Mouse (Mus musculus) neural tube, embryonic 12.5 days (tissue): ENCODE measurements around the gene Rptor. TPM values are rescaled to one million over a fixed set of nuclear protein-coding genes. Genes with fewer than 3 reads are reported as not detected.

Source experiments
- ATAC-seq: fragments of 200-750 bp; cut with Nextera tagmentation; 2 replicates; pipeline ENCODE4 v1.8.0; 2017; ENCODE audit warnings: low read depth, mild to moderate bottlenecking, moderate TSS enrichment, moderate library complexity; ENCODE audit not compliant: low FRiP score
- H3K27ac ChIP-seq: fragments of 300-500 bp; sonication (generic); 2 replicates; pipeline ENCODE4 v1.5.1; 2016
- H3K27me3 ChIP-seq: fragments of 300-500 bp; sonication (generic); replicated peaks from 2 replicates; pipeline ENCODE4 v1.6.1; 2016; ENCODE audit warnings: mild to moderate bottlenecking
- H3K36me3 ChIP-seq: fragments of 300-500 bp; sonication (generic); 2 replicates; pipeline ENCODE4 v1.6.1; 2016; ENCODE audit warnings: mild to moderate bottlenecking
- H3K4me1 ChIP-seq: fragments of 300-500 bp; sonication (generic); 2 replicates; pipeline ENCODE4 v1.6.1; 2016
- H3K4me2 ChIP-seq: fragments of 300-500 bp; sonication (generic); replicated peaks from 2 replicates; pipeline ENCODE4 v1.6.1; 2016; ENCODE audit warnings: mild to moderate bottlenecking
- H3K4me3 ChIP-seq: fragments of 300-500 bp; sonication (generic); 2 replicates; pipeline ENCODE4 v1.5.1; 2016
- H3K9ac ChIP-seq: fragments of 300-500 bp; sonication (generic); 2 replicates; pipeline ENCODE4 v1.6.1; 2016; ENCODE audit warnings: mild to moderate bottlenecking
- H3K9me3 ChIP-seq: fragments of 300-500 bp; sonication (generic); 2 replicates; pipeline ENCODE4 v1.6.1; 2016; ENCODE audit warnings: mild to moderate bottlenecking
- WGBS: fragments of 180-500 bp; shearing (Covaris S2); methylation state at CpG from one replicate; pipeline ENCODE4 v1.1.7; 2016; 5-methylcytosine and 5-hydroxymethylcytosine counted together
- polyA plus RNA-seq: library from polyadenylated mRNA; unstranded; fragments of >200 nt; fragmentation: Nextera tagmentation; extraction: Ambion mirVana; gene quantifications from 2 replicates; pipeline ENCODE4 v1.2.1, GENCODE M21; 2016

Rptor gene
- polyA plus RNA-seq, 1 experiment from 2014 or later = 17.8 TPM

DNA sequence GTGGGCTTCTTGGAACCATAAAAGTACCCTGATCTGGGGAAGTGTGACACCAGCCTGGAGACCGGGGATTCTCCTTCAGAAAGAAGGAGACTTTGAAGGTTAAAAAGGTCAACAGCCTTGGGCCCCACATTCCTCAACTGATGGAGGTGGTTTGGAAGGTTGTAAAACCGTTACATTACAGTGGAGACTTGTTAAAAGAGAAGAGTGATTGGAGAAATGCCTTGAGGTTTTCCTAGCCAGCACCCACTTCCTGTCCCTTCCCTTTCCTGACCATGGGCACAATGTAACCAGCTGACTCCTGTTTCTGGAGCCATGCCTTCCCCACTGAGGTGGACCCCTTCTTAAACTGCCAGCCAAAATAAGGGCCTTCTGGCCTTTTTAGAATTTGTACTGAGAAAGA lies 196.8 kb downstream of the Rptor start:
- ATAC-seq = no peak
- Histone ChIP-seq H3K4me2 (no peak overlapping the region), H3K27me3 (no peaks in the 10 kb centered on the region), H3K4me1 (peaks cover 9% of the 10 kb centered on the region), H3K27ac (no peak overlapping the region), H3K4me3 (no peak overlapping the region), H3K36me3 (no peaks in the 10 kb centered on the region; the same call in none of the 2 replicates), H3K9ac (no peak overlapping the region), H3K9me3 (no peaks in the 10 kb centered on the region)
- WGBS = 33% methylated on average over 2 of the region's 2 CpGs

DNA sequence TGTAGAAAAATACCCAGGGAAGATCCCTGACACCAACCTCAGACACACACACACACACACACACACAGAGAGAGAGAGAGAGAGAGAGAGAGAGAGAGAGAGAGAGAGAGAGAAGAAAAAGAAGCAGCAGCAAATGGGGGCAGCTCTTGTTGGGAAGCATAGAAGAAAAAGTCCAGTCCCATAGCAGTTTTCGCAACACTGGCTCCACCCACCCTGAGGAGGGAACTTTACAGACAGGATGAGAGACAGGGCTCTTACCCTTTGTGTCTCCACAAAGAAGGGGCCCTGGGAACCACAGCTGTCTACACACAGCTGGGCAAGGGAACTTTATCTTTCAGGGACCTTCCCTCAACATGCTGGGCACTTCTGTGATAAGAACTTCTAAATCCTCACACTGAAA lies 199.2 kb downstream of the Rptor start:
- no peaks in the 10 kb centered on the region for H3K27me3 ChIP-seq
- H3K4me2 ChIP-seq = no peak overlapping the region
- WGBS = 65% methylated on average over 1 of the region's 1 CpGs
- no peak for ATAC-seq
- no peak overlapping the region for H3K4me3 ChIP-seq
- no peaks in the 10 kb centered on the region; the same call in none of the 2 replicates for H3K36me3 ChIP-seq
- no peak overlapping the region for H3K27ac ChIP-seq
- H3K9ac ChIP-seq = no peak overlapping the region
- no peaks in the 10 kb centered on the region for H3K9me3 ChIP-seq
- H3K4me1 ChIP-seq = peaks cover 5% of the 10 kb centered on the region; the same call in 1 of the 2 replicates

DNA sequence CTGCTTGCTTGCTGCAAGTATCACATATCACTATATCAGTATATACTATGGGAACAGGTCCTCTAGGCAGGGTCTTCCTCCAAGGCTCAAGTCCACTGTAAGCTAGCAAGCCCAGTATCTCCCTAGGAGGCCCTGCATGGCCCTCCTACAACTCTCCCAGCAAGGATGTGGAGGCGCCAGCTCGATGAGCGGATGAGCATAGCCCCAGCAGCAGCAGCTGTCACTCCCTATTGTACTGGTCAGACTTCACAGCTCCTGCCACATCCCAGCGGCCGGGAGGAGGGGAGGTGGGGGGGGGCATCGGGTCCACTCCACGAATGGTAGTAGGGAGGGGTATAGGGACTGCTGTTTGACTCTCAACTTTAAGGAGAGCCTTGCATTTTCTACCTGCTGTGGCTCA lies 200.2 kb downstream of the Rptor start:
- Histone ChIP-seq H3K36me3 (no peaks in the 10 kb centered on the region; the same call in none of the 2 replicates), H3K4me3 (no peak overlapping the region), H3K9ac (no peak overlapping the region), H3K4me1 (peaks cover 5% of the 10 kb centered on the region; the same call in 1 of the 2 replicates), H3K9me3 (no peaks in the 10 kb centered on the region), H3K27me3 (no peaks in the 10 kb centered on the region), H3K27ac (no peak overlapping the region), H3K4me2 (no peak overlapping the region)
- 50% methylated on average over 7 of the region's 7 CpGs for WGBS
- no peak for ATAC-seq

DNA sequence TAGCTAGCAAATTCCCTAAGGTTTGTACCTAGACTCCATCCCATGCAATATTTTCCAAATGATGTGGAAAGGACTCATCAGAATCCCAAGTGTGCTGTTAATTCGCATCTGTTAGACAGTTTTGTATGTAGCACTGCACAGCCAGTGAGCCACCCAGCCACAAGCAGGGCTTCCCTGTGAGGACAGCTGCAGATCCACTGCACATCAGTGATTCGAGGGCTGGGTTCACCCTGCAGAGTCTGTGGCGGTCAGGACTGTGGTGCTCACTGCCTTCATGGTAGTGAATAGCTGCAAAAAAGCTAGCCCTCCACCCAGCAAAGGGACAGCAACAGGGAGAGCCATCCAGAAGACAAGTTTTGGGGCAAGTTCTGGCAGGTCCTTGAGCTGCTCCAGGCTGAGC lies 201.7 kb downstream of the Rptor start:
- no peak overlapping the region for H3K4me3 ChIP-seq
- H3K4me1 ChIP-seq = peaks cover 13% of the 10 kb centered on the region
- WGBS = 91% methylated on average over 3 of the region's 3 CpGs
- H3K27ac ChIP-seq = no peak overlapping the region
- H3K4me2 ChIP-seq = no peak overlapping the region
- H3K9ac ChIP-seq = no peak overlapping the region
- no peaks in the 10 kb centered on the region for H3K27me3 ChIP-seq
- no peaks in the 10 kb centered on the region; the same call in 1 of the 2 replicates for H3K36me3 ChIP-seq
- ATAC-seq = no peak
- no peaks in the 10 kb centered on the region for H3K9me3 ChIP-seq

DNA sequence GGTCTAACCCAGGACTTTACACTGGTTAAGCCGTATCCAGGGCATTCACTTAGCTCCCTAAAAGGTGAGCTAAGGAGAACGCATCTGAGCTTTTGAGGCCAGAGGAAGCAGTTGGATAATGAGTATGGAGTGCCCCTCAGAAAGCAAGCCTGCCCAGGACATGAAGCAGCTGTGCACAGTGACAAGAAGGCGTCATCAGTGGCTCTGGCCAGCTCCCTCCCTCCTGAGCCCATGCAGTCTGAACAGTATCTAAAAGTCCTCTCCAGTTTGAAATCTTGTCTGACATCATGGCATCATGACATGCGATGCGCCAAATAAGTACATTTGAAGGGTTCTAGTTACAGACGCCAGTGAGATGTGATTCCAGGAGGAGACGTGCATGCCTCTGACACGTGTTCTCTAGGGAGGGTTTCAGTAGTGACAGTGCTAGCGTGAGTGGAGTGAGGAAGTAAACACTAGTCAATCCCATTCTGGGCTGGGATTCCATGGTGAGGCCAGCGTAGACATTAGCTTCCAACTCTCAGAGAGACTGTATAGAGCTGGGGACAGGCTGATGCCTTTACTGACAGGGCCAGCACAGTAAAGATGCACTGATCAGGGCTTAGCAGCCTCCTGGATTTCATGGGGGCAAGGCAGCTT lies 202.5 kb downstream of the Rptor start:
- Histone ChIP-seq H3K9me3 (no peaks in the 10 kb centered on the region), H3K4me3 (no peak overlapping the region), H3K4me1 (peaks cover 16% of the 10 kb centered on the region), H3K9ac (no peak overlapping the region), H3K27ac (no peak overlapping the region), H3K36me3 (no peaks in the 10 kb centered on the region; the same call in 1 of the 2 replicates), H3K27me3 (no peaks in the 10 kb centered on the region), H3K4me2 (no peak overlapping the region)
- WGBS = 91% methylated on average over 10 of the region's 10 CpGs
- no peak for ATAC-seq

DNA sequence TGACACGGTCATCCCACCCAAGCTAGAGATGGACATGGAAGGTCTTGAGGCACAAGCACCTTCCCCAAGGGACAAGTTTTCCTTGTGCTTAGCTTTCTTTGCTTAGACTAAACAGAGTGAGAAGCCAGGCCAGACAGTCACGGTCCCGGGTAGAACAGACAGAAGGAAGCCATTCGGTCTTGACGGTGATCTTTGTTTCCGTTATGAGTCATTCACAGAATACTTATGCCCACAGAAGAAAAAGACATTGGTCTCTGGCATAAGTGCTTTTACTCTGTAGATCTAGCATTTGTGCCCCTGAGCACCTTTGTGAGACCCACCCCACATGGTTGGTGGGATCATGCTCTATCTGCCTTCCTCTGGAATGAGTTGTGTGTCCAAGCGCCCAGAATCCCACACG lies 203.8 kb downstream of the Rptor start:
- no peaks in the 10 kb centered on the region for H3K9me3 ChIP-seq
- no peak for ATAC-seq
- no peaks in the 10 kb centered on the region for H3K27me3 ChIP-seq
- no peak overlapping the region for H3K4me3 ChIP-seq
- H3K4me1 ChIP-seq = peaks cover 22% of the 10 kb centered on the region
- H3K9ac ChIP-seq = no peak overlapping the region
- H3K4me2 ChIP-seq = no peak overlapping the region
- 94% methylated on average over 8 of the region's 8 CpGs for WGBS
- no peak overlapping the region for H3K27ac ChIP-seq
- no peaks in the 10 kb centered on the region; the same call in 1 of the 2 replicates for H3K36me3 ChIP-seq

DNA sequence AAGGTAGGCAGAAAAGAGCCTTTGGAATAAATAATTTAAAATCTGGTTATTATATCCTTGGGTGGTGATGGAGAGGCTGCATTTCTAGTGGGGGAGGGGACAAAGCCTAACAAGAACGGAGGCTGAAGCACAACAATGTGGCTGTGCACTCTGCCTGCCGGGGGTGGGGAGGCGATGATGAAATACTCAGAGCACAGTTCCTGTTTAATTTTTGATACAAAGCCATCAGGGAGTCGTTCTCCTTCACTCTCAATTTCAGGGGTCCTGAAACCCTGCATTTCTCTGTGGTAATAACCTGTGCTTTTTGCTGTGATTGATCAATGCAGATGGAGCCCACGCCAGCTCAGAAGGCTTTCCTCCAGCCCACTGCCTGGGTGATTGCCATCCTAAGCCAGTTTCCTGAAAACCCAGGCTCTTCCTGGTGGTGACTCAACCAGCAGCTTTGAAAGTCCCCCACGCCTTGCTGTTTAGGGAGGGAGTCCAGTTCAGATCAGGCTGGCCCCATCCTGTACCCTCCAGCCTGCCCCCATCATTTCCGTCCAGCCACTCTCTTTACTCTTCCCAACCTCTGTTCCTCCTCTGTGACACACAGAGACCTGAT lies 204.8 kb downstream of the Rptor start:
- Histone ChIP-seq H3K36me3 (peaks cover 9% of the 10 kb centered on the region), H3K27me3 (no peaks in the 10 kb centered on the region), H3K4me1 (peaks cover 26% of the 10 kb centered on the region), H3K9ac (no peak overlapping the region), H3K27ac (no peak overlapping the region), H3K4me2 (no peak overlapping the region), H3K4me3 (no peak overlapping the region), H3K9me3 (no peaks in the 10 kb centered on the region)
- no peak for ATAC-seq
- WGBS = 71% methylated on average over 7 of the region's 7 CpGs

DNA sequence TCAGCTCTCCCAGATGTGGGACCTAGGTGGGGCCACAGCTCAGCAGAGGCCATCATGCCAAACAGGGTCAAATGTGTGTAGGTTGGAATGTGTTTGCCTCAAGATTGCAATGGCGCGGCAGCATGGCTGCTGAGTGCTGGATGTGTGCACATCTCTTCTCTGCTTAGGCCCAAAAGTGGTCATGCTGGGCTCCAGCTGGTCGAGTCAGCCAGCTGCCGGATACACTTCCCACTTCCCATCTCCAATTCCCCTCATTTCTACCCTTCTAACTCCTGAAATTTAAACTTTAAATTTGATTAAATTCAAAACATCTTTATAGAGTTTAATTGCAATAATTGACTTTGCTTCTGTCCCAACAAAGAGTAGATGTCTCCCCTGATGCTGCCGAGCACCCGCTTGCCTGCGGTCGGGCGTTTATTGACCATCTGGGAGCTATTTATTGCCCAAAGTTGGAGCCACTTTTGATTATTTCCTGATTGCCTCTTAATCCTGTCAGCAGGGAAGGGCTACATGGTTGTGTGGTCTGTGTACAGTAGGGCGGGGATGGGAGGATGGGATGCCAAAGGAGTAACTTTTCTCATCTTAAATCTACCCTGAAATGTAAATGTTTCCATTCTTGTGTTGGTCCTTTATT lies 206.1 kb downstream of the Rptor start:
- no peak overlapping the region for H3K9ac ChIP-seq
- H3K4me1 ChIP-seq = peaks cover 21% of the 10 kb centered on the region
- peaks cover 11% of the 10 kb centered on the region for H3K36me3 ChIP-seq
- H3K4me2 ChIP-seq = no peak overlapping the region
- H3K27me3 ChIP-seq = no peaks in the 10 kb centered on the region
- no peak overlapping the region for H3K27ac ChIP-seq
- no peak overlapping the region for H3K4me3 ChIP-seq
- ATAC-seq = no peak
- 68% methylated on average over 10 of the region's 10 CpGs for WGBS
- no peaks in the 10 kb centered on the region for H3K9me3 ChIP-seq

DNA sequence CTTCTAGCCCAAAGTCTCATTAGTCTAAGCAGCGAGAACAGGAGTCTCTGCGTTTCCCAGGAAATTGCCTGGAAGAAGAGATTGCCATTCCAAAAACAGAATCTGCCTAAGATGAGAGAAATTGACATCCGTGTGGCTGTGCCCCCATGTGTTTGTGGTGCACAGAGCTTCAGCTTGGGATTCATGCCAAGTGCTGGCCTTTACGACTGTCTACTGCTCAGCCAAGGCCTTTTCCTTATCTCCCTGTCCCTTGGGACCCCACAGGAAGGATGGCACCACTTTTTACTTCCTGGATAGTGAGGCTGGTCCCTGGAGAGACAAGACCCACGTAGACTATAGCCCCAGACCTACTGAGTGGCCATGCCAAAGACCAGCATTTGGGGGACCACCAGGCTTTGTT lies 206.6 kb downstream of the Rptor start:
- Histone ChIP-seq H3K36me3 (peaks cover 11% of the 10 kb centered on the region), H3K27ac (no peak overlapping the region), H3K27me3 (no peaks in the 10 kb centered on the region), H3K4me3 (no peak overlapping the region), H3K4me1 (peaks cover 20% of the 10 kb centered on the region), H3K9ac (no peak overlapping the region), H3K9me3 (no peaks in the 10 kb centered on the region), H3K4me2 (no peak overlapping the region)
- WGBS = 88% methylated on average over 5 of the region's 5 CpGs
- ATAC-seq = no peak

DNA sequence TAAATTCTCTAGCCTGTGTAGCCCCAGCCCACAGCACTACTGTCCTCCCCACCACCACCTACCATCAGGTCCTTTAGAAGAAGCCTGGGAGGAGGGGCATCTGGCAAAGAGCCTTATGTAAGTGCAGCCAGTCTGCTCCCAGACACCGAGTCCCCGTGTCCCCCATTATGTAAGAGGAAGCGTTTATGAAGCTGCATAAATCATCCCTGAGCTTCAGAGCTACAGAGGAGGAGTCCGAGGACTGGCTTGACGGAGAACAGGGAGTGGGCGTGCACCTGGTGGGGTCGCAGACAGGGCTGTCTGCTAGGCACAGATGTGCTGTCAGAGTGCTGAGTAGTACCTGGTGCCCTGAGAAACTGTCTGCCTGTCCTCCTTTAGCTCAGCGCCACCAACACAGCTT lies 208.3 kb downstream of the Rptor start:
- ATAC-seq = no peak
- no peak overlapping the region for H3K27ac ChIP-seq

DNA sequence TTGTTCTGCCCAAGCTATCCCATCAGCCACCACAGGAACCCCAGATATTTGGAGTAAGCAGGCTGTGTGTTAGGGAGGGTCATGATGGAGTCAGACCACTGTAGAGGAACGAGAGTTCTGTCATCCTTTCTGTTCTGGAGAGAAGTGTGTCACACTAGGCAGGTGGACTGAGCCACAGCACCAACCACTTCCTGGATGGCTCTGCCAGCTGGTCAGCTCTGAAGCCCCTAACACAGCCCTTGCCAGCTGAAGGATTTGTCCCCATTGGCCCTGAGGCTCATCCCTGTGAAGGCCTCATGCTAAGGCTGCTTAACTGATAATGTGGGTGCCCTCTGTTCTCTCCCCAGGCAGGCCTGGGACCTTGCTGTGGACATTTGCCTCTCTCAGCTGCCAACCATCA lies 208.9 kb downstream of the Rptor start:
- H3K27me3 ChIP-seq = no peaks in the 10 kb centered on the region
- peaks cover 11% of the 10 kb centered on the region for H3K36me3 ChIP-seq
- H3K27ac ChIP-seq = no peak overlapping the region
- no peak for ATAC-seq
- H3K4me2 ChIP-seq = no peak overlapping the region
- WGBS = 95% methylated on average over 1 of the region's 1 CpGs
- no peak overlapping the region for H3K9ac ChIP-seq
- peaks cover 20% of the 10 kb centered on the region for H3K4me1 ChIP-seq
- H3K4me3 ChIP-seq = no peak overlapping the region
- no peaks in the 10 kb centered on the region for H3K9me3 ChIP-seq

More for the DNA sequence above, 208.3 kb downstream of the Rptor start:
- no peak overlapping the region for H3K9ac ChIP-seq
- no peaks in the 10 kb centered on the region for H3K27me3 ChIP-seq
- H3K4me1 ChIP-seq = peaks cover 20% of the 10 kb centered on the region
- no peak overlapping the region for H3K4me3 ChIP-seq
- H3K36me3 ChIP-seq = peaks cover 11% of the 10 kb centered on the region
- H3K4me2 ChIP-seq = no peak overlapping the region
- WGBS = 69% methylated on average over 8 of the region's 8 CpGs
- H3K9me3 ChIP-seq = no peaks in the 10 kb centered on the region

DNA sequence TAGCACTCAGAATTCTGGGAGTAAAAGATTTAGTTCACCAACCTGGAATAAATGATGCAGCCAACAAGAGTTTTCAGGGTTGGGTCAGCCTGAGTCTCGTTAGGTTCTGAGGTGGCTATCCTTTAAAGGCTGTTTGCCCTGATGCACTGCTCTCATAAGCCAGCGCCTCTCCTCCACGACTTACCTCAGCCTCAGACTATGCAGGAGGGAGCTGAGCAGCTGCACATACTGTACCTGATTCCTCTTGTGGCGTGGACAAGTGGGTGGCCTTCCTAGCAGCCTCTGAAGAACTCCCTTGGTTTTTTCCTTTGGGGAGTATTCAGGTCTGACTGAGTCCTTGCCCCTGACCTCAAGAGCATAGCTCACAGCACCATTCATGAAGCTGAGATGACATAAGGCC lies 209.4 kb downstream of the Rptor start:
- H3K4me2 ChIP-seq = no peak overlapping the region
- H3K4me3 ChIP-seq = no peak overlapping the region
- no peaks in the 10 kb centered on the region for H3K27me3 ChIP-seq
- H3K36me3 ChIP-seq = peaks cover 15% of the 10 kb centered on the region
- WGBS = 93% methylated on average over 4 of the region's 4 CpGs
- no peak for ATAC-seq
- no peaks in the 10 kb centered on the region for H3K9me3 ChIP-seq
- no peak overlapping the region for H3K27ac ChIP-seq
- H3K9ac ChIP-seq = no peak overlapping the region
- H3K4me1 ChIP-seq = peaks cover 24% of the 10 kb centered on the region
